Mouse (Mus musculus) forebrain, postnatal 0 days (tissue): Measurements from ENCODE around the gene Gnpnat1. TPM values are rescaled to one million over a fixed set of nuclear protein-coding genes. Genes with fewer than 3 reads are reported as not detected.

ENCODE experiments used
- ATAC-seq: fragments of 200-750 bp; cut with Nextera tagmentation; 2 replicates; pipeline ENCODE4 v1.8.0; 2017; ENCODE audit warnings: mild to moderate bottlenecking, moderate library complexity
- DNase-seq: peaks from one replicate; pipeline ENCODE4 v3.0.0-alpha.2; 2015
- H3K27ac ChIP-seq: fragments of 300-500 bp; sonication (generic); 2 replicates; pipeline ENCODE4 v1.5.1; 2014; ENCODE audit warnings: low read depth, mild to moderate bottlenecking, antibody characterized with exemption, low read length, moderate library complexity, mixed read lengths
- H3K27me3 ChIP-seq: fragments of 300-500 bp; sonication (generic); 2 replicates; pipeline ENCODE4 v1.6.1; 2014; ENCODE audit warnings: mild to moderate bottlenecking, low read length, mixed read lengths; ENCODE audit not compliant: insufficient read depth
- H3K36me3 ChIP-seq: fragments of 300-500 bp; sonication (generic); 2 replicates; pipeline ENCODE4 v1.6.1; 2014; ENCODE audit warnings: mild to moderate bottlenecking, moderate library complexity; ENCODE audit not compliant: insufficient read depth
- H3K4me1 ChIP-seq: fragments of 300-500 bp; sonication (generic); 2 replicates; pipeline ENCODE4 v1.6.1; 2014; ENCODE audit warnings: antibody characterized with exemption; ENCODE audit not compliant: insufficient read depth
- H3K4me2 ChIP-seq: fragments of 300-500 bp; sonication (generic); 2 replicates; pipeline ENCODE4 v1.6.1; 2014; ENCODE audit warnings: low read depth, mild to moderate bottlenecking, moderate library complexity
- H3K4me3 ChIP-seq: fragments of 300-500 bp; sonication (generic); 2 replicates; pipeline ENCODE4 v1.5.1; 2014; ENCODE audit warnings: low read depth, low read length, mixed read lengths
- H3K9ac ChIP-seq: fragments of 300-500 bp; sonication (generic); 2 replicates; pipeline ENCODE4 v1.6.1; 2014; ENCODE audit warnings: mild to moderate bottlenecking
- H3K9me3 ChIP-seq: fragments of 300-500 bp; sonication (generic); 2 replicates; pipeline ENCODE4 v1.6.1; 2016; ENCODE audit warnings: low read length
- CTCF ChIP-seq: sonication (generic); IDR thresholded peaks from 2 replicates; pipeline ENCODE4 v1.5.1; 2016; ENCODE audit warnings: antibody characterized with exemption, control low read depth, low read depth
- WGBS: fragments of 180-500 bp; shearing (Covaris S2); extraction: QIAGEN DNeasy Blood & Tissue Kit; methylation state at CpG from one replicate; pipeline ENCODE4 v1.1.7; 2014; 5-methylcytosine and 5-hydroxymethylcytosine counted together
- polyA plus RNA-seq: library from polyadenylated mRNA; unstranded; fragments of >200 nt; fragmentation: Nextera tagmentation; extraction: Ambion mirVana; gene quantifications from 2 replicates; pipeline ENCODE4 v1.2.1, GENCODE M21; 2015
- total RNA-seq: library from RNA; depleted of rRNA; stranded (reverse); fragments of >200 nt; gene quantifications from 2 replicates; pipeline ENCODE4 v1.2.3, GENCODE M21; 2014

Gnpnat1 gene
- total and polyA plus RNA-seq, 2 experiments from 2014 or later: 19.2 to 31.1 TPM

GRCm38 (mm10) chr14:45444870-45445269, 40.2 kb upstream of the Gnpnat1 start:
- Histone ChIP-seq H3K27ac (no peak overlapping the region), H3K36me3 (no peaks in the 10 kb centered on the region), H3K9me3 (no peaks in the 10 kb centered on the region), H3K4me1 (no peaks in the 10 kb centered on the region), H3K27me3 (no peaks in the 10 kb centered on the region), H3K4me3 (no peak overlapping the region), H3K4me2 (no peak overlapping the region), H3K9ac (no peak overlapping the region)
- DNase-seq (no peak), ATAC-seq (no peak; the same call in 1 of the 2 replicates)
- TF ChIP-seq CTCF: no peak
- 53% methylated on average over 7 of the region's 7 CpGs for WGBS

- Histone ChIP-seq H3K27me3 (no peaks in the 10 kb centered on the region), H3K4me3 (no peak overlapping the region), H3K36me3 (no peaks in the 10 kb centered on the region), H3K4me1 (no peaks in the 10 kb centered on the region), H3K27ac (no peak overlapping the region), H3K9me3 (no peaks in the 10 kb centered on the region), H3K9ac (no peak overlapping the region), H3K4me2 (no peak overlapping the region)
- DNase-seq (no peak), ATAC-seq (0 out of 2 replicates have a peak, but pooled peaks have one; percentile 47)
- 80% methylated on average over 12 of the region's 12 CpGs for WGBS
- TF ChIP-seq CTCF: no peak
Observed at GRCm38 (mm10) chr14:45442781-45443560, 38.3 kb upstream of the Gnpnat1 start.

- Histone ChIP-seq H3K36me3 (no peaks in the 10 kb centered on the region), H3K9me3 (no peaks in the 10 kb centered on the region), H3K27me3 (no peaks in the 10 kb centered on the region), H3K4me2 (no peak overlapping the region), H3K4me1 (no peaks in the 10 kb centered on the region), H3K9ac (no peak overlapping the region), H3K27ac (no peak overlapping the region), H3K4me3 (no peak overlapping the region)
- WGBS: 79% methylated on average over 6 of the region's 6 CpGs
- DNase-seq (no peak), ATAC-seq (peak; percentile 56)
- TF ChIP-seq CTCF: no peak
Observed at GRCm38 (mm10) chr14:45441291-45441690, 36.6 kb upstream of the Gnpnat1 start.

GRCm38 (mm10) chr14:45439387-45439786, 34.7 kb upstream of the Gnpnat1 start:
- Histone ChIP-seq H3K27ac (no peak overlapping the region), H3K27me3 (no peaks in the 10 kb centered on the region), H3K4me3 (no peak overlapping the region), H3K4me1 (no peaks in the 10 kb centered on the region), H3K9me3 (no peaks in the 10 kb centered on the region), H3K36me3 (no peaks in the 10 kb centered on the region), H3K9ac (no peak overlapping the region), H3K4me2 (no peak overlapping the region)
- DNase-seq: no peak
- TF ChIP-seq CTCF: no peak
- ATAC-seq: no peak
- WGBS: 73% methylated on average over 9 of the region's 9 CpGs

GRCm38 (mm10) chr14:45438931-45439275, 34.2 kb upstream of the Gnpnat1 start:
- Histone ChIP-seq H3K4me1 (no peaks in the 10 kb centered on the region), H3K27me3 (no peaks in the 10 kb centered on the region), H3K9me3 (no peaks in the 10 kb centered on the region), H3K36me3 (no peaks in the 10 kb centered on the region), H3K9ac (no peak overlapping the region), H3K4me2 (no peak overlapping the region), H3K27ac (no peak overlapping the region), H3K4me3 (no peak overlapping the region)
- WGBS: 71% methylated on average over 2 of the region's 2 CpGs
- DNase-seq (no peak), ATAC-seq (no peak)
- no peak for TF ChIP-seq CTCF

- H3K36me3 ChIP-seq: no peaks in the 10 kb centered on the region
- no peak overlapping the region for H3K4me2 ChIP-seq
- no peak overlapping the region for H3K27ac ChIP-seq
- ATAC-seq (no peak), DNase-seq (no peak)
- WGBS: 84% methylated on average over 19 of the region's 19 CpGs
- no peak overlapping the region for H3K9ac ChIP-seq
- no peak for TF ChIP-seq CTCF
- H3K4me1 ChIP-seq: no peaks in the 10 kb centered on the region
- no peaks in the 10 kb centered on the region for H3K9me3 ChIP-seq
- H3K4me3 ChIP-seq: no peak overlapping the region
- no peaks in the 10 kb centered on the region for H3K27me3 ChIP-seq
Observed at GRCm38 (mm10) chr14:45438250-45438930, 33.7 kb upstream of the Gnpnat1 start.

GRCm38 (mm10) chr14:45434220-45434619, 29.5 kb upstream of the Gnpnat1 start:
- no peaks in the 10 kb centered on the region for H3K36me3 ChIP-seq
- no peak overlapping the region for H3K27ac ChIP-seq
- no peaks in the 10 kb centered on the region for H3K9me3 ChIP-seq
- DNase-seq: no peak
- TF ChIP-seq CTCF: peak; percentile 36; the same call in 1 of the 2 replicates
- no peak overlapping the region for H3K4me2 ChIP-seq
- no peak overlapping the region for H3K4me3 ChIP-seq
- H3K4me1 ChIP-seq: no peaks in the 10 kb centered on the region
- no peak overlapping the region for H3K9ac ChIP-seq
- H3K27me3 ChIP-seq: no peaks in the 10 kb centered on the region
- ATAC-seq: no peak
- WGBS: 73% methylated on average over 6 of the region's 6 CpGs
